Comparison of ENCODE assay signal across 8 mouse cellular contexts in the genomic region with DNA sequence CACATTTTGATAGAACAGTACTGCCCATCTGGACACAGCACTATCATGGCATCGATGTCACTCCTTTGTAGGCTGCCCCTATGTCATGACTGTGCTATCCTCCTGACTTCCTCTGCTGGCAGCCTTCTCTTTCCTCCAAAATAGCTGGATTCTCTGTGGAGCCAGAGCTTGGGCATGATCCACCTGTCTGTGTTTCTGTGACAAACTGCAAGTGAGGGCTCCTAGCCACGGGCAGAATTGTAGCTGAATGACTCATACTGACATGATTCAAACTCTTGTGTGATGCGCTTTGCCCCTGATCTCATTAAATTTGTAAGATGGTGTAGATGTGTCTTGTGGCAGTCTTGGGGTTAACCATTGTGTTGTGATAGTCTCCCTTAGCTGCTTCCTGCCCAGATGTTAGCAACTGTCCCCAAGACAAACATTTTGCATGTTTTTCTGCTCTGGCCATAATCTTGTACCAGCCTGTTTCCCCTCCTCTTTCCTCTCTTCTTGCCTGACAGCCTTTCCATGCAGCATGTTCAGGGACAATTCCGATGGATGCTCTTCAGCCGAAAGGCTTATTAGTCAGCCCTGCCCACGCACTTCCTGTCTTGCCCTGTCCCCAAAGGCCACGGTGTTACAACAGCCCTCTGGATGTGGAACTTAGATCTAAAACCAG.
DNase-seq lines count a peak whose midpoint lies in the region; ATAC-seq and TF ChIP-seq lines count a peak whose summit lies in the region.

No protein-coding gene starts in this region.

- H3K4me1 ChIP-seq in forebrain, postnatal 0 days (ENCODE audit: insufficient read depth) = no peaks in the 10 kb centered on the region
- no peaks in the 10 kb centered on the region for H3K4me1 ChIP-seq in intestine, postnatal 0 days (replicated peaks; ENCODE audit: control insufficient read depth, insufficient read depth, low read length)
- H3K4me1 ChIP-seq in forebrain, embryonic 14.5 days (ENCODE audit: control insufficient read depth, insufficient read depth, low read length) = 0 out of 2 replicates have a peak, but pooled peaks cover 2% of the 10 kb centered on the region

- 0 out of 2 replicates have a peak overlapping the region, but pooled peaks have one; percentile 16 for H3K27ac ChIP-seq in gastrocnemius, adult 2 months
- no peak overlapping the region for H3K27ac ChIP-seq in forebrain, postnatal 0 days (ENCODE audit: low read depth, low read length)
- no peak overlapping the region for H3K27ac ChIP-seq in intestine, postnatal 0 days (ENCODE audit: low read depth, low read length)
- H3K27ac ChIP-seq in forebrain, embryonic 14.5 days (ENCODE audit: low read depth, low read length) = no peak overlapping the region

- TF ChIP-seq CTCF in gastrocnemius, adult 2 months (IDR thresholded peaks at IDR 0.05) = no peak
- TF ChIP-seq CTCF in forebrain, postnatal 0 days (IDR thresholded peaks at IDR 0.05; ENCODE audit: low read depth) = no peak
- TF ChIP-seq CTCF in intestine, postnatal 0 days (IDR thresholded peaks at IDR 0.05; ENCODE audit: low read depth) = no peak

- 81% methylated on average over 7 of the region's 7 CpGs for WGBS in forebrain, postnatal 0 days
- 60% methylated on average over 7 of the region's 7 CpGs for WGBS in intestine, postnatal 0 days
- WGBS in forebrain, embryonic 14.5 days = 86% methylated on average over 7 of the region's 7 CpGs

- no peak for ATAC-seq in forebrain, postnatal 0 days
- ATAC-seq in intestine, postnatal 0 days = no peak
- ATAC-seq in forebrain, embryonic 14.5 days = no peak

- H3K27me3 ChIP-seq in forebrain, postnatal 0 days (ENCODE audit: insufficient read depth, low read length) = no peaks in the 10 kb centered on the region
- no peaks in the 10 kb centered on the region for H3K27me3 ChIP-seq in intestine, postnatal 0 days (replicated peaks; ENCODE audit: control insufficient read depth, insufficient read depth, low read length)
- H3K27me3 ChIP-seq in forebrain, embryonic 14.5 days (replicated peaks; ENCODE audit: control insufficient read depth, insufficient read depth, low read length) = no peaks in the 10 kb centered on the region

- H3K4me3 ChIP-seq in gastrocnemius, adult 2 months = no peak overlapping the region
- no peak overlapping the region for H3K4me3 ChIP-seq in forebrain, postnatal 0 days (ENCODE audit: low read depth, low read length)
- H3K4me3 ChIP-seq in intestine, postnatal 0 days (ENCODE audit: low read depth, low read length) = no peak overlapping the region
- H3K4me3 ChIP-seq in forebrain, embryonic 14.5 days (ENCODE audit: low read depth, low read length) = no peak overlapping the region

- H3K36me3 ChIP-seq in forebrain, postnatal 0 days (ENCODE audit: insufficient read depth) = no peaks in the 10 kb centered on the region
- H3K36me3 ChIP-seq in intestine, postnatal 0 days (ENCODE audit: control insufficient read depth, insufficient read depth) = no peaks in the 10 kb centered on the region
- no peaks in the 10 kb centered on the region for H3K36me3 ChIP-seq in forebrain, embryonic 14.5 days (ENCODE audit: control insufficient read depth, insufficient read depth, low read length)

- DNase-seq in gastrocnemius, adult 2 months = peak; percentile 54
- DNase-seq in gastrocnemius, adult 18-20 months (ENCODE audit: low spot score) = no peak
- DNase-seq in Muller cell, postnatal 12 days (ENCODE audit: inconsistent ontology term) = peak; percentile 81
- peak; percentile 60 for DNase-seq in cerebellum, adult 9-11 months
- DNase-seq in lung, postnatal 14 days = peak; percentile 28
- no peak for DNase-seq in forebrain, postnatal 0 days
- DNase-seq in forebrain, embryonic 14.5 days (ENCODE audit: low spot score) = no peak

- no peak overlapping the region for H3K9ac ChIP-seq in forebrain, postnatal 0 days
- no peak overlapping the region for H3K9ac ChIP-seq in intestine, postnatal 0 days (ENCODE audit: low read depth, low read length)
- H3K9ac ChIP-seq in forebrain, embryonic 14.5 days (ENCODE audit: low read length) = no peak overlapping the region

- H3K4me2 ChIP-seq in forebrain, postnatal 0 days (ENCODE audit: low read depth) = no peak overlapping the region
- no peak overlapping the region for H3K4me2 ChIP-seq in intestine, postnatal 0 days (replicated peaks; ENCODE audit: low read depth)
- no peak overlapping the region for H3K4me2 ChIP-seq in forebrain, embryonic 14.5 days (ENCODE audit: low read length)

- H3K9me3 ChIP-seq in forebrain, postnatal 0 days (ENCODE audit: low read length) = no peaks in the 10 kb centered on the region
- H3K9me3 ChIP-seq in intestine, postnatal 0 days (ENCODE audit: control insufficient read depth) = no peaks in the 10 kb centered on the region; the same call in 1 of the 2 replicates
- no peaks in the 10 kb centered on the region for H3K9me3 ChIP-seq in forebrain, embryonic 14.5 days (replicated peaks; ENCODE audit: control insufficient read depth, low read length)

- intact Hi-C loops in gastrocnemius, adult 2 months (cut with DNase I) = no loop called here

Comparison
In these comparisons a context has a peak if more than half of its experiments do, and no peak if none do; other contexts are left out.
1. DNase-seq: peak in gastrocnemius, adult 2 months (single experiment), Muller cell, postnatal 12 days (single experiment), cerebellum, adult 9-11 months (single experiment) and lung, postnatal 14 days (single experiment); none in gastrocnemius, adult 18-20 months (single experiment), forebrain, postnatal 0 days (single experiment) and forebrain, embryonic 14.5 days (single experiment).